8 mouse cellular contexts compared by ENCODE assay signal in genomic region chr4:148288055-148288549, GRCm38 (mm10). TPM values are rescaled to one million over a fixed set of nuclear protein-coding genes. Genes with fewer than 3 reads are reported as not detected.
DNase-seq lines count a peak whose midpoint lies in the region; ATAC-seq and TF ChIP-seq lines count a peak whose summit lies in the region.

No protein-coding gene starts in this region.

- H3K4me1 ChIP-seq in forebrain, embryonic 10.5 days: peaks cover 76% of the 10 kb centered on the region
- H3K4me1 ChIP-seq in heart, embryonic 13.5 days: peaks cover 8% of the 10 kb centered on the region
- peaks cover 16% of the 10 kb centered on the region for H3K4me1 ChIP-seq in kidney, embryonic 15.5 days
- H3K4me1 ChIP-seq in limb, embryonic 14.5 days (ENCODE audit: control insufficient read depth, insufficient read depth, low read length): peaks cover 3% of the 10 kb centered on the region; the same call in 1 of the 2 replicates
- H3K4me1 ChIP-seq in midbrain, embryonic 15.5 days: peaks cover 62% of the 10 kb centered on the region
- peaks cover 6% of the 10 kb centered on the region; the same call in 1 of the 2 replicates for H3K4me1 ChIP-seq in stomach, embryonic 15.5 days

- WGBS in forebrain, embryonic 10.5 days: 3% methylated on average over 32 of the region's 32 CpGs
- WGBS in heart, embryonic 13.5 days: 5% methylated on average over 32 of the region's 32 CpGs
- 3% methylated on average over 32 of the region's 32 CpGs for WGBS in kidney, embryonic 15.5 days
- WGBS in limb, embryonic 14.5 days: 3% methylated on average over 17 of the region's 32 CpGs
- WGBS in midbrain, embryonic 15.5 days: 2% methylated on average over 32 of the region's 32 CpGs
- WGBS in stomach, embryonic 15.5 days: 4% methylated on average over 29 of the region's 32 CpGs

- H3K27ac ChIP-seq in forebrain, embryonic 10.5 days: peak overlapping the region; percentile 85
- H3K27ac ChIP-seq in heart, embryonic 13.5 days (replicated peaks): no peak overlapping the region
- no peak overlapping the region for H3K27ac ChIP-seq in kidney, embryonic 15.5 days
- H3K27ac ChIP-seq in limb, embryonic 14.5 days (replicated peaks; ENCODE audit: low read depth, low read length): no peak overlapping the region
- peak overlapping the region; percentile 78 for H3K27ac ChIP-seq in midbrain, embryonic 15.5 days
- no peak overlapping the region for H3K27ac ChIP-seq in stomach, embryonic 15.5 days

- TF ChIP-seq POLR2A in limb, embryonic 14.5 days (IDR thresholded peaks at IDR 0.05; ENCODE audit: borderline replicate concordance, extremely low read depth, insufficient read depth, insufficient read length): no peak

- H3K9ac ChIP-seq in heart, embryonic 13.5 days: no peak overlapping the region
- H3K9ac ChIP-seq in kidney, embryonic 15.5 days: no peak overlapping the region
- no peak overlapping the region for H3K9ac ChIP-seq in limb, embryonic 14.5 days (ENCODE audit: low read depth, low read length, severe bottlenecking)
- peak overlapping the region; percentile 74 for H3K9ac ChIP-seq in midbrain, embryonic 15.5 days
- H3K9ac ChIP-seq in stomach, embryonic 15.5 days: no peak overlapping the region

- DNase-seq in CD4-positive helper T cell, adult 2 months (ENCODE audit: low read depth, low spot score): peak; percentile 61
- DNase-seq in c-Kit-positive CD71-positive TER-119-negative erythroid progenitor cells, embryonic 14.5 days (ENCODE audit: low read depth): peak; percentile 52
- DNase-seq in forebrain, embryonic 10.5 days (ENCODE audit: extremely low spot score, low spot score): peak; percentile 90
- DNase-seq in limb, embryonic 14.5 days (ENCODE audit: low spot score): peak; percentile 58

- H3K9me3 ChIP-seq in forebrain, embryonic 10.5 days: no peaks in the 10 kb centered on the region
- H3K9me3 ChIP-seq in heart, embryonic 13.5 days: no peaks in the 10 kb centered on the region
- H3K9me3 ChIP-seq in kidney, embryonic 15.5 days (replicated peaks): no peaks in the 10 kb centered on the region
- H3K9me3 ChIP-seq in limb, embryonic 14.5 days (ENCODE audit: control insufficient read depth, low read length): no peaks in the 10 kb centered on the region
- H3K9me3 ChIP-seq in midbrain, embryonic 15.5 days: no peaks in the 10 kb centered on the region
- no peaks in the 10 kb centered on the region for H3K9me3 ChIP-seq in stomach, embryonic 15.5 days

- peak overlapping the region; percentile 61 for H3K4me3 ChIP-seq in forebrain, embryonic 10.5 days
- peak overlapping the region; percentile 46 for H3K4me3 ChIP-seq in heart, embryonic 13.5 days
- peak overlapping the region; percentile 48 for H3K4me3 ChIP-seq in kidney, embryonic 15.5 days (replicated peaks)
- H3K4me3 ChIP-seq in limb, embryonic 14.5 days (replicated peaks; ENCODE audit: low read length): peak overlapping the region; percentile 34
- H3K4me3 ChIP-seq in midbrain, embryonic 15.5 days: peak overlapping the region; percentile 64
- H3K4me3 ChIP-seq in stomach, embryonic 15.5 days (replicated peaks): peak overlapping the region; percentile 37

- ATAC-seq in heart, embryonic 13.5 days (ENCODE audit: extremely low read depth, insufficient number of reproducible peaks, low FRiP score, low TSS enrichment): peak; percentile 14
- ATAC-seq in kidney, embryonic 15.5 days (replicated peaks; ENCODE audit: low FRiP score): peak; percentile 91
- ATAC-seq in limb, embryonic 14.5 days (ENCODE audit: low FRiP score, low read depth): peak; percentile 73; the same call in 1 of the 2 replicates
- ATAC-seq in midbrain, embryonic 15.5 days (replicated peaks): peak; percentile 93
- ATAC-seq in stomach, embryonic 15.5 days (ENCODE audit: insufficient read depth, low FRiP score, low read depth): peak; percentile 83

- no peaks in the 10 kb centered on the region for H3K36me3 ChIP-seq in forebrain, embryonic 10.5 days (replicated peaks)
- no peaks in the 10 kb centered on the region for H3K36me3 ChIP-seq in heart, embryonic 13.5 days
- H3K36me3 ChIP-seq in kidney, embryonic 15.5 days: no peaks in the 10 kb centered on the region
- H3K36me3 ChIP-seq in limb, embryonic 14.5 days (ENCODE audit: control insufficient read depth, insufficient read depth, low read length): no peaks in the 10 kb centered on the region
- H3K36me3 ChIP-seq in midbrain, embryonic 15.5 days (replicated peaks): no peaks in the 10 kb centered on the region
- H3K36me3 ChIP-seq in stomach, embryonic 15.5 days: no peaks in the 10 kb centered on the region

- peak overlapping the region; percentile 67 for H3K4me2 ChIP-seq in heart, embryonic 13.5 days
- peak overlapping the region; percentile 89 for H3K4me2 ChIP-seq in kidney, embryonic 15.5 days
- peak overlapping the region; percentile 56 for H3K4me2 ChIP-seq in limb, embryonic 14.5 days (replicated peaks; ENCODE audit: low read depth, low read length, severe bottlenecking)
- H3K4me2 ChIP-seq in midbrain, embryonic 15.5 days: peak overlapping the region; percentile 93
- peak overlapping the region; percentile 69 for H3K4me2 ChIP-seq in stomach, embryonic 15.5 days

- H3K27me3 ChIP-seq in forebrain, embryonic 10.5 days (ENCODE audit: poor library complexity, severe bottlenecking): peaks cover 56% of the 10 kb centered on the region
- H3K27me3 ChIP-seq in heart, embryonic 13.5 days (replicated peaks): peaks cover 96% of the 10 kb centered on the region
- peaks cover 63% of the 10 kb centered on the region for H3K27me3 ChIP-seq in kidney, embryonic 15.5 days
- peaks cover 27% of the 10 kb centered on the region for H3K27me3 ChIP-seq in limb, embryonic 14.5 days (ENCODE audit: control insufficient read depth, insufficient read depth, low read length)
- no peaks in the 10 kb centered on the region for H3K27me3 ChIP-seq in midbrain, embryonic 15.5 days (replicated peaks)
- peaks cover 33% of the 10 kb centered on the region for H3K27me3 ChIP-seq in stomach, embryonic 15.5 days (replicated peaks)

RNA-seq across cellular contexts. Expression of gene Disp3, which starts 0.3 kb away (rescaled TPM):
- polyA plus RNA-seq in forebrain, embryonic 10.5 days (2016; fragmentation: Nextera tagmentation; extraction: Ambion mirVana): 1.2 and 2.1 TPM in 2 replicates
- polyA plus RNA-seq in heart, embryonic 13.5 days (2015; fragmentation: Nextera tagmentation; extraction: Ambion mirVana): 0.03 TPM in 2 replicates
- 0.19 TPM in 2 replicates for polyA plus RNA-seq in kidney, embryonic 15.5 days (2015; fragmentation: Nextera tagmentation; extraction: Ambion mirVana)
- polyA plus RNA-seq in limb, embryonic 14.5 days (2012; rRNA removed): 0.47 and 1.4 TPM in 2 replicates
- 0.34 and 0.35 TPM in 2 replicates for polyA plus RNA-seq in limb, embryonic 14.5 days (2014; fragmentation: Nextera tagmentation; extraction: Ambion mirVana)
- polyA plus RNA-seq in midbrain, embryonic 15.5 days (2015; fragmentation: Nextera tagmentation; extraction: Ambion mirVana): 12.5 and 13.6 TPM in 2 replicates
- polyA plus RNA-seq in stomach, embryonic 15.5 days (2015; fragmentation: Nextera tagmentation; extraction: Ambion mirVana): 0.10 and 0.14 TPM in 2 replicates

Comparison
In these comparisons a context has a peak if more than half of its experiments do, and no peak if none do; other contexts are left out.
1. H3K27ac ChIP-seq: peak in forebrain, embryonic 10.5 days (single experiment) and midbrain, embryonic 15.5 days (single experiment); none in heart, embryonic 13.5 days (single experiment), kidney, embryonic 15.5 days (single experiment), limb, embryonic 14.5 days (single experiment) and stomach, embryonic 15.5 days (single experiment).
2. ATAC-seq: peak in every context shown above with its lines; median percentile 93 in midbrain, embryonic 15.5 days; 91 in kidney, embryonic 15.5 days; 83 in stomach, embryonic 15.5 days; 73 in limb, embryonic 14.5 days; 14 in heart, embryonic 13.5 days.
3. Peak in every context shown above with its lines, with median percentiles within 50 percentile points of each other: DNase-seq, H3K4me3 ChIP-seq and H3K4me2 ChIP-seq.